Mouse (Mus musculus): ENCODE data around the gene Psmb10.

GRCm38 (mm10) chr8:105889756-105890465, 48.3 kb downstream of the Psmb10 start:
- TF ChIP-seq CTCF (IDR thresholded peaks at IDR 0.05; ENCODE audit: low read depth) (no peak), EP300 (IDR thresholded peaks at IDR 0.05; ENCODE audit: low read depth) (no peak)
